Mouse (Mus musculus): ENCODE results near the gene Myo10. TPM values are rescaled to one million over a fixed set of nuclear protein-coding genes. Genes with fewer than 3 reads are reported as not detected.

Myo10 gene
- polyA plus RNA-seq, 2 experiments from 2014 or later, result 0.60 to 1.4 TPM

- ATAC-seq, result no peak
These were observed 30.0 kb downstream of the Myo10 start for GRCm38 (mm10) chr15:25652368-25652767.

- ATAC-seq, result no peak
These were observed 30.6 kb downstream of the Myo10 start for GRCm38 (mm10) chr15:25652933-25653332.

- no peak for ATAC-seq
These were observed 31.4 kb downstream of the Myo10 start for GRCm38 (mm10) chr15:25653680-25654079.

- ATAC-seq, result no peak
These were observed 40.7 kb downstream of the Myo10 start for GRCm38 (mm10) chr15:25662833-25663519.

- no peak for ATAC-seq
These were observed 47.2 kb downstream of the Myo10 start for GRCm38 (mm10) chr15:25669283-25670247.

GRCm38 (mm10) chr15:25673231-25673980, 51.1 kb downstream of the Myo10 start:
- ATAC-seq, result no peak

- ATAC-seq, result no peak
These were observed 52.0 kb downstream of the Myo10 start for GRCm38 (mm10) chr15:25674099-25674931.

GRCm38 (mm10) chr15:25674932-25675250, 52.6 kb downstream of the Myo10 start:
- ATAC-seq, result no peak

- ATAC-seq, result no peak
These were observed 53.0 kb downstream of the Myo10 start for GRCm38 (mm10) chr15:25675359-25675758.

GRCm38 (mm10) chr15:25676056-25676785, 53.9 kb downstream of the Myo10 start:
- no peak for ATAC-seq

GRCm38 (mm10) chr15:25679081-25679480, 56.8 kb downstream of the Myo10 start:
- ATAC-seq, result no peak

GRCm38 (mm10) chr15:25679616-25680015, 57.3 kb downstream of the Myo10 start:
- ATAC-seq, result no peak

GRCm38 (mm10) chr15:25680269-25680818, 58.0 kb downstream of the Myo10 start:
- ATAC-seq, result no peak

GRCm38 (mm10) chr15:25682953-25683507, 60.7 kb downstream of the Myo10 start:
- no peak for ATAC-seq

- no peak for ATAC-seq
These were observed 62.9 kb downstream of the Myo10 start for GRCm38 (mm10) chr15:25685186-25685585.

GRCm38 (mm10) chr15:25688424-25689283, 66.3 kb downstream of the Myo10 start:
- no peak for ATAC-seq

GRCm38 (mm10) chr15:25689477-25689876, 67.2 kb downstream of the Myo10 start:
- no peak for ATAC-seq

GRCm38 (mm10) chr15:25690066-25690745, 67.9 kb downstream of the Myo10 start:
- ATAC-seq, result no peak

GRCm38 (mm10) chr15:25690746-25691105, 68.4 kb downstream of the Myo10 start:
- ATAC-seq, result no peak

Data from activated CD4-positive, CD25-positive, alpha-beta regulatory T cell, adult 4 months (primary cell).